Mouse (Mus musculus): ENCODE results near the gene Ccdc141.
A peak's percentile ranks its signal among the peaks of the same experiment; 100 is the strongest.

Ccdc141 gene

DNA sequence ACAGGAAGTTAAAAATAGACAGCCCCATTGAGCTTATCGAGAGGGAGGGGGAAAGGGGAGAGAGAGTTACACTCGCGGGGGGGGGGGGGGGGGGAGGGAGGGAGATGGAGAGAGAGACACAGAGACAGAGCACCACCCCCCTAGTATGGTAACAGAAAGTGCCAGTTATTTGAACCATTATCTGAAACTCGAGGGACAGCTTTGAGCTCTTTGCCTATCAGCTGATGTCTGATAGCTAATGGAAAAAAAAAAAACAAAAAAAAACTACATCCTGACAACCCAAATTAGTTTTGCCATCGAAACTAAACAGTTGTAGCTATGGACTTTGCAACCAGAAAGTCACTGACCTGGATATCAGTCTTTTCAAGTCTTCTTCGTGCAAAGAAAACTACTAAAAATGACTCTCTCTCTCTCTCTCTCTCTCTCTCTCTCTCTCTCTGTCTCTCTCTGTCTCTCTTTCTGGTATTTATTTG lies at the start of gene Ccdc141:
Gene Ccdc141, minus strand, starts transcription at position 4 of the 473 bp plus-strand sequence.
- DNase-seq (ENCODE audit: low spot score in 2 of 2), result no peak

- DNase-seq (ENCODE audit: low spot score in 2 of 2), result no peak
These were observed 42.4 kb upstream of the Ccdc141 start for GRCm38 (mm10) chr2:77212885-77213284.

DNA sequence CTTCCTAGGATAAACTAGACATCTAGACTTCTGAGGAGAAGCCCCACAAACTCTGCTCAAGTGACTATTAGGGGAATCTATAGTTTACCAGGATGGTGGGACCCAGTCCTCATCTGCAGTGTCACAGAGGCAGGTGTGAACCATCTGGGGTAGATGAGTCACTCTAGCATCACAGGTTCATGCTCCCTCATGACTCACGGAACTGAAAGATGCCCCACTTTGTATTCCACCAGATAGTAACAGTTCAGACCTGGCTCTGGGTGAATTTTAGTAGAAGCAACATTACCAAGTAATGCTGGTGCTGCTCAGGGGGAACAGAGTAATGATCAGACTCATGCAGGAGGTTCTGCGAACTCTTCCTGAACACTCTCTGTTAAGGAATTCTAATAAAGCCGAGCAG lies 36.5 kb upstream of the Ccdc141 start:
- no peak for DNase-seq (ENCODE audit: low spot score in 2 of 2)

GRCm38 (mm10) chr2:77203916-77204315 lies 33.5 kb upstream of the Ccdc141 start:
- DNase-seq (ENCODE audit: low spot score in 2 of 2), result no peak

- DNase-seq (ENCODE audit: low spot score in 2 of 2), result peak in 1 of 2 experiments; percentile 19
These were observed 31.5 kb upstream of the Ccdc141 start for GRCm38 (mm10) chr2:77201900-77202299.

GRCm38 (mm10) chr2:77200958-77201614 lies 30.6 kb upstream of the Ccdc141 start:
- DNase-seq (ENCODE audit: low spot score in 2 of 2), result peak in 1 of 2 experiments; percentile 19

GRCm38 (mm10) chr2:77200379-77200778 lies 29.9 kb upstream of the Ccdc141 start:
- DNase-seq (ENCODE audit: low spot score in 2 of 2), result no peak

DNA sequence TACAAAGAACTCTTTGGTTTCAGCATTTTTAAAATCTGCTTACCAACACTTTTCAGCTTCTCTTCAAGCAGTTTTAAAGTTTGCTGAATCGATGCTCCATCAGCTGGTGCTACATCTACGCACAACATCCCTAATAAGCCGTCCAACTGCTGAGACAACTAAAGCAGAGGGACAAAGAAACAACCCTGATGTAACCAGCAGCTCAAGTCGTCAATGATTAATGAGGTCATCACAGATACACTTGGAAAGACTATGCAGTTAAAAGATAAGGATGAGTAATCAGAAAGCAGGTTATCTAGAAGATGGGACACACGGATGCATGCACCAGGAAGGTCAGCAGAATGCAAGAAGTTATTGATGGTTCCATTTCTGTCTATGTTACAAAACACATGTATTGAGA lies 27.8 kb upstream of the Ccdc141 start:
- DNase-seq (ENCODE audit: low spot score in 2 of 2), result no peak

- DNase-seq (ENCODE audit: low spot score in 2 of 2), result no peak
These were observed 26.4 kb upstream of the Ccdc141 start for GRCm38 (mm10) chr2:77196819-77197218.

- DNase-seq (ENCODE audit: low spot score in 2 of 2), result no peak
These were observed 24.6 kb upstream of the Ccdc141 start for GRCm38 (mm10) chr2:77195056-77195455.

GRCm38 (mm10) chr2:77191811-77192210 lies 21.4 kb upstream of the Ccdc141 start:
- DNase-seq (ENCODE audit: low spot score in 2 of 2), result no peak

GRCm38 (mm10) chr2:77190891-77191290 lies 20.5 kb upstream of the Ccdc141 start:
- DNase-seq (ENCODE audit: low spot score in 2 of 2), result no peak

DNA sequence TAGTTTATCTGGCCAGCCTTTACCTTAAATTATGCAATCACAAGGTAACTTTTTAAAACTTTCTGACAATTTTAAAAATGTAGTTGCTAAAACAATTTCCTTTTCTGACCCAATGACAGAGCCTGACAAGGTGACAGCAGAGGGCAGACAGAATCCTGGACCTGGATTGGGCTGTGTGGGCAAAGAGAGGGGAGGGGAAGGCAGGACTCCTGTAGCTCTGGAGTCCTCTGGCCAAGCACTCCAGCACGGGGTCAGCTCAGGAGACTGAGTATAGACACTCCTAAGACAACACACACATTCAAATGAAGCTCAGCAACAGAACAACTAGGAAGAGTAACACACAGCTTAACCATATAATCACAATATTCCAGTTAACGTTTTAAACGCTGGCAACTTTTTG lies 19.9 kb upstream of the Ccdc141 start:
- no peak for DNase-seq (ENCODE audit: low spot score in 2 of 2)

DNA sequence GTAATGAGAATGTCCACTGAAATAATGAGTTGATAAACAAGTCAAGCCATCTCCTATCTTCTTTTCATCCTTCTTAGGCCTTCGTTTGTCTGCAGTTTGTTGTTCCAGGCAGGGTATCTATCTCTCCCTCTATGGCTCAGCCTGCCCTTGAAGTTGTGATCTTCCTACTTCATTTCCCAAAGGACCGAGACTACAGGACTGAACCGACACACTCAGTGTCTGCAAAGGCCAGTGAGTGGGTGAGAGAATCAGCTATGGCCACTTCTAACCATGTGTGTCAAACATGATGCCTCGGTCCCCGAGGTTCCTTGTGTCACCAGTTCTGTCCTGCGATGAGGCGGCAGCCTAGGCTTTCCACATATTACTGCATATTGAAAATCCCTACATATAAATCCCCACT lies 19.2 kb upstream of the Ccdc141 start:
- no peak for DNase-seq (ENCODE audit: low spot score in 2 of 2)

DNA sequence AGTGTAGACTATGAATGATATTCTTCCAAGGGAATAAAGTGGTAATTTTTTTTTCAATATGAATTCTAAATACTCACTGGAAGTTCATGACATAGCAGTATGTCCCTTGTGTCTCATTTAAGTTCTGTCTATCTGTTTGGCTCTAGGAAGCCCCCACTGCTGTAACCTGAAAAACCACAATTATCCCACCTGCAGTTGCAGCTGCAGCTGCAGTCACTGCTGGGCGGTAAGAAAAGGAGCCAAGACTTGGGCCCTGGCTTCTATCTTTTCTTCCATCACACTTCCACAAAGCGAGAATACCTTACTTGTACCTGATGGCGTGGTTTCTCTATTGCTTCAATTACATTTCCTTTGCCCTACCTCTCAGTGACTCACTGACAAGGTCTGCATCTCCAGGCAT lies 17.1 kb upstream of the Ccdc141 start:
- DNase-seq (ENCODE audit: low spot score in 2 of 2), result no peak

- no peak for DNase-seq (ENCODE audit: low spot score in 2 of 2)
These were observed 16.5 kb upstream of the Ccdc141 start for GRCm38 (mm10) chr2:77186912-77187311.

- DNase-seq (ENCODE audit: low spot score in 2 of 2), result no peak
These were observed 13.7 kb upstream of the Ccdc141 start for GRCm38 (mm10) chr2:77184049-77184571.

DNA sequence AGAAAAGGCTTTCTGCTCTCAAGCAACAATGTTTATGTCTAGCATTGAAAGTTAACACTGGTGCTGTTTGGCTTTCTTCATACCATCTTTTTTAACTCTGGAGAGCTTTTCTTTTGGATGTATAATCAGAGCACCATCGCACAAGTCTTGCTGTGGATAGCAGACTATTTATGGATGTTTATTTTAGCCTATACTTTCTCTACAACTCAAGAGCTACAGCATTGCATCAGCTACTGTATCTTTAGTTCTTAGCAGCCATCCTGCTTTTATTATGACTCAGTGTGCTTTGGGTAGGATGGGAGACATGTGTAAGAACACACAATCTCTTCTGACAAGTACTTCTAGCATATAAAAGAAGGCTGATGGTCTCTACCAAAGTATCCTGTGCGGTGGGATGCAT lies 13.2 kb upstream of the Ccdc141 start:
- no peak for DNase-seq (ENCODE audit: low spot score in 2 of 2)

- no peak for DNase-seq (ENCODE audit: low spot score in 2 of 2)
These were observed 12.6 kb upstream of the Ccdc141 start for GRCm38 (mm10) chr2:77182996-77183380.

DNA sequence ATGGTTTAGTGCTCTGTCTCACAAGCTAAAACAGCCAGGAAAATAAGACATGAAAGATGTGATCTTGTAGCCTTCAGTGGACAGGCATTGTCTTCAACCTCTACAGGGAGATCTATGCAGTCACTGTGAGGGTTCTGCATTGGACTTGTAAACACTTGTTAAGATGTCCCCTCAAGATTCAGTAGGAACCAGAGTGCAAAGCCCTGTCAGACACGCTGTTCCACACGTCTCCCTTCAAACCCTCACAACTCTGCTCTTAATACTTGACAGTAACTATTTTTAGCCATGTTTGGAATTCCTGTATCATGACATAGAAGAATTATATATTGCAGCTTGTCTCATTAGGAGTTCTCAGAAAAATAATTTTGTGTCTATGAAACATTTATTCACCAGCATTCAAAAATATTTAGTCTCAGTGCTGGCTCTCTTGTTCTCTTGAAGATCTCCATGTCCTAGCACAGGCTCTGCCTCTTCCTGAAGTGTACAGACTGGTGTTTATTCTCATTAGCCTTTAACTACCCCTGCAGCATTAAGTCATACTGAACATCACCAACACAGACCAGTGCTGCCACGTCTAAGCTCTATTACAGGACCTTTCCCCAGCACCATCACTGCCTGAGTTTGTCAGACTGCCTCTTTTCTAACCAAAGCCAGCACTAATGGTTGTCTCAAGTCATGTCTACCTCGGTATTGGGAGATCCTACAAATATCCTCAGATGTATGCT lies 12.0 kb upstream of the Ccdc141 start:
- no peak for DNase-seq (ENCODE audit: low spot score in 2 of 2)

GRCm38 (mm10) chr2:77177472-77177871 lies 7.0 kb upstream of the Ccdc141 start:
- no peak for DNase-seq (ENCODE audit: low spot score in 2 of 2)

DNA sequence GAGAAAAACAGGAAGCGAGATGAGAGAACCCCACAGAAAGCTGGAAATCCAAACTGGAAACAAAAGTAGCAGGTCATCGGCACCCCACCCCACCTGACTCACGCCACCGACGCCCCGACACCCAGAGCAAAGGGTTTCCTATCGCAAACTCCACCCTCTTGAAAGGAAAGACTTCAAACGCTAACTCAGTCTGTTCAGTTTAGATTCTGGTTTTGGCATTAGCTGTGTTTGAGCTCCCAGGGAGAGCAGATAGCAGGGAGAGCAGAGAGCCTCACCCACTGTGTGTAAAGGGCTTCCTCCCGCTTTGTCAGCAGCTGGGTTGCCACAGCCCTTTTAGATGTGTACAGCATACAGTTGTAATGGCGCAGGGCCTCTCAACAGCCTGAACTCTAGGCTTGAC lies 6.0 kb upstream of the Ccdc141 start:
- no peak for DNase-seq (ENCODE audit: low spot score in 2 of 2)

- DNase-seq (ENCODE audit: low spot score in 2 of 2), result no peak
These were observed 5.0 kb upstream of the Ccdc141 start for GRCm38 (mm10) chr2:77175411-77175810.

Data from left cerebral cortex, adult 9 months (tissue).